Mouse (Mus musculus): ENCODE measurements around the gene Mylk3. TPM values are rescaled to one million over a fixed set of nuclear protein-coding genes. Genes with fewer than 3 reads are reported as not detected.

The Mylk3 gene
- total RNA-seq, 2 experiments from 2014 or later: 48.0 to 229 TPM

GRCm38 (mm10) chr8:85335105-85335504 lies 51.0 kb downstream of the Mylk3 start:
- no peak for ATAC-seq (replicated peaks; ENCODE audit: low FRiP score, poor library complexity, severe bottlenecking)

- no peak for ATAC-seq (replicated peaks; ENCODE audit: low FRiP score, poor library complexity, severe bottlenecking)
Measured at GRCm38 (mm10) chr8:85329506-85329905, 56.6 kb downstream of the Mylk3 start.

- no peak for ATAC-seq (replicated peaks; ENCODE audit: low FRiP score, poor library complexity, severe bottlenecking)
Measured at GRCm38 (mm10) chr8:85327036-85327435, 59.1 kb downstream of the Mylk3 start.

GRCm38 (mm10) chr8:85323084-85323483 lies 63.1 kb downstream of the Mylk3 start:
- ATAC-seq (replicated peaks; ENCODE audit: low FRiP score, poor library complexity, severe bottlenecking): no peak

GRCm38 (mm10) chr8:85321981-85322380 lies 64.2 kb downstream of the Mylk3 start:
- ATAC-seq (replicated peaks; ENCODE audit: low FRiP score, poor library complexity, severe bottlenecking): no peak

- peak; percentile 89 for ATAC-seq (replicated peaks; ENCODE audit: low FRiP score, poor library complexity, severe bottlenecking)
Measured at GRCm38 (mm10) chr8:85318534-85318933, 67.6 kb downstream of the Mylk3 start.

- no peak for ATAC-seq (replicated peaks; ENCODE audit: low FRiP score, poor library complexity, severe bottlenecking)
Measured at GRCm38 (mm10) chr8:85313036-85313435, 73.1 kb downstream of the Mylk3 start.

GRCm38 (mm10) chr8:85311743-85312142 lies 74.4 kb downstream of the Mylk3 start:
- peak; percentile 54 for ATAC-seq (replicated peaks; ENCODE audit: low FRiP score, poor library complexity, severe bottlenecking)

GRCm38 (mm10) chr8:85308564-85308963 lies 77.6 kb downstream of the Mylk3 start:
- ATAC-seq (replicated peaks; ENCODE audit: low FRiP score, poor library complexity, severe bottlenecking): no peak

GRCm38 (mm10) chr8:85303531-85303930 lies 82.6 kb downstream of the Mylk3 start:
- ATAC-seq (replicated peaks; ENCODE audit: low FRiP score, poor library complexity, severe bottlenecking): no peak

- ATAC-seq (replicated peaks; ENCODE audit: low FRiP score, poor library complexity, severe bottlenecking): no peak
Measured at GRCm38 (mm10) chr8:85302931-85303330, 83.2 kb downstream of the Mylk3 start.

GRCm38 (mm10) chr8:85301941-85302340 lies 84.2 kb downstream of the Mylk3 start:
- ATAC-seq (replicated peaks; ENCODE audit: low FRiP score, poor library complexity, severe bottlenecking): no peak

GRCm38 (mm10) chr8:85299434-85300077 lies 86.6 kb downstream of the Mylk3 start, which contains the start of the genes Orc6 and Vps35:
Orc6 (plus strand) TSS chr8:85299632.
Vps35 (minus strand) TSS chr8:85299802.
- peak; percentile 94 for ATAC-seq (replicated peaks; ENCODE audit: low FRiP score, poor library complexity, severe bottlenecking)

GRCm38 (mm10) chr8:85298600-85299433 lies 87.3 kb downstream of the Mylk3 start:
- ATAC-seq (replicated peaks; ENCODE audit: low FRiP score, poor library complexity, severe bottlenecking): peak; percentile 50

GRCm38 (mm10) chr8:85286846-85287245 lies 99.3 kb downstream of the Mylk3 start:
- no peak for ATAC-seq (replicated peaks; ENCODE audit: low FRiP score, poor library complexity, severe bottlenecking)

Other genes starting within 250 kb of the Mylk3 start
- not detected in 2 replicates for gene Cks1brt, start 234.4 kb downstream of the Mylk3 start, total RNA-seq (2015; ENCODE audit: low replicate concordance)
- gene Cks1brt, start 234.4 kb downstream of the Mylk3 start, total RNA-seq (2017; ENCODE audit: low replicate concordance): not detected in 2 replicates
- gene Olfr371, start 160.4 kb downstream of the Mylk3 start, total RNA-seq (2015; ENCODE audit: low replicate concordance): not detected in 2 replicates
- not detected in 2 replicates for gene Olfr371, start 160.4 kb downstream of the Mylk3 start, total RNA-seq (2017; ENCODE audit: low replicate concordance)
- 38.2 and 48.5 TPM in 2 replicates for gene Orc6, start 86.7 kb downstream of the Mylk3 start, total RNA-seq (2015; ENCODE audit: low replicate concordance)
- gene Orc6, start 86.7 kb downstream of the Mylk3 start, total RNA-seq (2017; ENCODE audit: low replicate concordance): 47.6 and 89.5 TPM in 2 replicates
- gene Vps35, start 86.5 kb downstream of the Mylk3 start, total RNA-seq (2015; ENCODE audit: low replicate concordance): 54.8 and 68.4 TPM in 2 replicates
- gene Vps35, start 86.5 kb downstream of the Mylk3 start, total RNA-seq (2017; ENCODE audit: low replicate concordance): 50.0 and 53.9 TPM in 2 replicates
- gene 4921524J17Rik, start 46.5 kb upstream of the Mylk3 start, total RNA-seq (2015; ENCODE audit: low replicate concordance): 9.4 and 22.5 TPM in 2 replicates
- 8.3 and 15.9 TPM in 2 replicates for gene 4921524J17Rik, start 46.5 kb upstream of the Mylk3 start, total RNA-seq (2017; ENCODE audit: low replicate concordance)
- gene Gpt2, start 106.2 kb upstream of the Mylk3 start, total RNA-seq (2015; ENCODE audit: low replicate concordance): 0.84 TPM in 1 of 2 replicates, not detected in the other
- not detected in 2 replicates for gene Gpt2, start 106.2 kb upstream of the Mylk3 start, total RNA-seq (2017; ENCODE audit: low replicate concordance)
- gene Dnaja2, start 169.0 kb upstream of the Mylk3 start, total RNA-seq (2015; ENCODE audit: low replicate concordance): 23.1 and 36.6 TPM in 2 replicates
- gene Dnaja2, start 169.0 kb upstream of the Mylk3 start, total RNA-seq (2017; ENCODE audit: low replicate concordance): 28.7 and 35.5 TPM in 2 replicates

Measured in erythroblast, adult 5-6 weeks (primary cell).